Mouse (Mus musculus): ENCODE measurements around the gene Shisa9.

DNA sequence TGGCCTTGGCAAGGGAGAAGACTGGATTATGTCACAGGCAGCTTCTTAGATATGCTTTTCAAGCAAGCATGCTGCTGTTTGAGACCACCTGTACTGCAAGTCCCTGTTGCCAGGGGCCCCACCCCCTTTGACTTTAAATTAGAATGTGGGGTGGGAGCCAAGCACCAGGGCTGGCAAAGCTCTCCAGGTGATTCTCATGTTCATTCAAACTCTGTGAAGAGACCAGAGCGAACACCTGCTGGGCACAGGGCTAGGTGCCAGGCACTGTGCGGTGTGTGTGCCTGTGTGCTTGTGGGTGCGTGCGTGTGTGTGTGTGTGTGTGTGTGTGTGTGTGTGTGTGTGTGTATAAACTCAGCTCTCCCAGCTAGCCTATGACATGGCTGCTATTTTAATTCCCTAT is 3.1 kb downstream of the Shisa9 start:
- TF ChIP-seq POLR2A (IDR thresholded peaks at IDR 0.05; ENCODE audit: insufficient read depth, low read depth, low read length): no peak
- TF ChIP-seq CTCF (IDR thresholded peaks at IDR 0.05): no peak
- no peak for TF ChIP-seq EP300 (IDR thresholded peaks at IDR 0.05; ENCODE audit: insufficient read depth, low read depth, low read length)

Data from heart, adult 2 months (tissue).